Mouse (Mus musculus) stomach, embryonic 15.5 days (tissue): ENCODE measurements at regions not wholly inside any gene's neighbourhood (a gene's known extent, or its start where the extent isn't known, plus 50 kb on each side); places are given as distances from the start of the nearest gene placed in this dataset.

Source experiments
- ATAC-seq: fragments of 200-750 bp; cut with Nextera tagmentation; 2 replicates; pipeline ENCODE4 v1.8.0; 2017; ENCODE audit warnings: low read depth, moderate number of reproducible peaks, moderate TSS enrichment; ENCODE audit not compliant: insufficient read depth, low FRiP score
- H3K27ac ChIP-seq: fragments of 300-500 bp; sonication (generic); 2 replicates; pipeline ENCODE4 v1.5.1; 2015; ENCODE audit warnings: mild to moderate bottlenecking, inconsistent platforms
- H3K27me3 ChIP-seq: fragments of 300-500 bp; sonication (generic); replicated peaks from 2 replicates; pipeline ENCODE4 v1.6.1; 2015; ENCODE audit warnings: inconsistent platforms
- H3K36me3 ChIP-seq: fragments of 300-500 bp; sonication (generic); 2 replicates; pipeline ENCODE4 v1.6.1; 2015; ENCODE audit warnings: inconsistent platforms
- H3K4me1 ChIP-seq: fragments of 300-500 bp; sonication (generic); 2 replicates; pipeline ENCODE4 v1.6.1; 2015; ENCODE audit warnings: inconsistent platforms
- H3K4me2 ChIP-seq: fragments of 300-500 bp; sonication (generic); 2 replicates; pipeline ENCODE4 v1.6.1; 2015; ENCODE audit warnings: mild to moderate bottlenecking, inconsistent platforms
- H3K4me3 ChIP-seq: fragments of 300-500 bp; sonication (generic); replicated peaks from 2 replicates; pipeline ENCODE4 v1.5.1; 2015; ENCODE audit warnings: inconsistent platforms
- H3K9ac ChIP-seq: fragments of 300-500 bp; sonication (generic); 2 replicates; pipeline ENCODE4 v1.6.1; 2015; ENCODE audit warnings: inconsistent platforms
- H3K9me3 ChIP-seq: fragments of 300-500 bp; sonication (generic); 2 replicates; pipeline ENCODE4 v1.6.1; 2016; ENCODE audit warnings: inconsistent platforms
- WGBS: fragments of 180-500 bp; shearing (Covaris S2); methylation state at CpG from one replicate; pipeline ENCODE4 v1.1.7; 2015; 5-methylcytosine and 5-hydroxymethylcytosine counted together

- WGBS: 68% methylated on average over 11 of the region's 11 CpGs
- Histone ChIP-seq H3K9me3 (no peaks in the 10 kb centered on the region), H3K27ac (0 out of 2 replicates have a peak overlapping the region, but pooled peaks have one; percentile 2), H3K4me2 (no peak overlapping the region), H3K36me3 (no peaks in the 10 kb centered on the region), H3K4me3 (no peak overlapping the region), H3K9ac (no peak overlapping the region), H3K4me1 (0 out of 2 replicates have a peak, but pooled peaks cover 3% of the 10 kb centered on the region), H3K27me3 (no peaks in the 10 kb centered on the region)
- no peak for ATAC-seq
Measured at GRCm38 (mm10) chr15:36914239-36915100, 93.1 kb downstream of the Zfp706 start.

DNA sequence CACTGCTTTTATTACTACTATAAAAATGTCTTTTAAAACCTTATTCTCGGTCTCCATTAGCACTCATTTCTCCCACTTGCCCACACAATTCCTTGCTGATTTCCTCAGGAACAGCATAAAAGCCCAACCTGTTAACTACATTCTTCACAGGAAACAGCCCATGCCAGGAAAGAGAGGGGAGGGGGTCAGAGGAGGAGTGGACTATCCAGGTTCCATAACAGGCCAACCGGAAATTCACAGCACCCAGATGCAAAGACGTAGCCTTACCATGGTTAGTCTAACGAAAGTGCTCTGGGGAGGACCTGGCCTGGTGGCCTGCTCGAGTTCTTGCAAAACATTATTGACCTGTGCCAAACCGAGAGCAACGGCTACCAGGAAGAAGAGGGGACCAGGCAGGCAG, 94.3 kb downstream of the Zfp706 start:
- no peak overlapping the region for H3K27ac ChIP-seq

DNA sequence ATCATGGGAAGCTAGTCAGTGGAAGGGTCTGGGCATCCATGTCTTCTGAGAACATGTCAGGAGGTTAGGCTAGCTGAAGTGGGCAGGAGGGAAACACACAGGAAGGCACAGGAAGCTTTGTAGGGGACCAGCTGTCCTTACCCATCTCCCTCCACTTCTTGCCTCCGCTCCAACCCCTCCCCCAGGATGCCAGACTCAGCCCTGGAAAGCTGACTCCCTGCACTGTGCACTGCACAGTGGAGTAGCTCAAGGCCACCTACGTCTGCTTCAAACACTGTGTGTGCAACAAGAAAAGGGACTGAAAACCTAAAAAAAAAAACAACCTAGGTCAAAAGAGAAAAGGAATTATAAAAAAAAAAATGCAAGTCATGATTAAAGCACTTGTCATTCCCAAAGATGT, 97.3 kb downstream of the Zfp706 start:
- Histone ChIP-seq H3K27me3 (no peaks in the 10 kb centered on the region), H3K27ac (no peak overlapping the region), H3K4me1 (0 out of 2 replicates have a peak, but pooled peaks cover 3% of the 10 kb centered on the region), H3K36me3 (no peaks in the 10 kb centered on the region), H3K9me3 (no peaks in the 10 kb centered on the region), H3K4me2 (no peak overlapping the region), H3K4me3 (no peak overlapping the region), H3K9ac (no peak overlapping the region)
- 69% methylated on average over 2 of the region's 2 CpGs for WGBS
- ATAC-seq: no peak

More for the DNA sequence above, 94.3 kb downstream of the Zfp706 start:
- WGBS: 83% methylated on average over 7 of the region's 7 CpGs
- H3K9me3 ChIP-seq: no peaks in the 10 kb centered on the region
- H3K36me3 ChIP-seq: no peaks in the 10 kb centered on the region
- H3K4me1 ChIP-seq: 0 out of 2 replicates have a peak, but pooled peaks cover 3% of the 10 kb centered on the region
- ATAC-seq: no peak
- no peaks in the 10 kb centered on the region for H3K27me3 ChIP-seq
- no peak overlapping the region for H3K9ac ChIP-seq
- H3K4me3 ChIP-seq: no peak overlapping the region
- no peak overlapping the region for H3K4me2 ChIP-seq

- Histone ChIP-seq H3K4me2 (no peak overlapping the region), H3K9ac (no peak overlapping the region), H3K9me3 (no peaks in the 10 kb centered on the region), H3K36me3 (no peaks in the 10 kb centered on the region), H3K27me3 (no peaks in the 10 kb centered on the region), H3K27ac (no peak overlapping the region), H3K4me1 (0 out of 2 replicates have a peak, but pooled peaks cover 3% of the 10 kb centered on the region), H3K4me3 (no peak overlapping the region)
- ATAC-seq: no peak
- WGBS: 56% methylated on average over 3 of the region's 3 CpGs
Measured at GRCm38 (mm10) chr15:36909494-36909893, 98.1 kb downstream of the Zfp706 start.

- no peak overlapping the region for H3K9ac ChIP-seq
- no peaks in the 10 kb centered on the region for H3K9me3 ChIP-seq
- H3K4me3 ChIP-seq: no peak overlapping the region
- no peak overlapping the region for H3K4me2 ChIP-seq
- H3K27ac ChIP-seq: no peak overlapping the region
- 73% methylated on average over 5 of the region's 5 CpGs for WGBS
- peaks cover 18% of the 10 kb centered on the region for H3K4me1 ChIP-seq
- no peaks in the 10 kb centered on the region for H3K36me3 ChIP-seq
- H3K27me3 ChIP-seq: no peaks in the 10 kb centered on the region
- ATAC-seq: no peak
Measured at GRCm38 (mm10) chr15:36906789-36907188, 100.8 kb downstream of the Zfp706 start.

- 42% methylated on average over 3 of the region's 3 CpGs for WGBS
Measured at GRCm38 (mm10) chr15:36906052-36906451, 101.5 kb downstream of the Zfp706 start.

DNA sequence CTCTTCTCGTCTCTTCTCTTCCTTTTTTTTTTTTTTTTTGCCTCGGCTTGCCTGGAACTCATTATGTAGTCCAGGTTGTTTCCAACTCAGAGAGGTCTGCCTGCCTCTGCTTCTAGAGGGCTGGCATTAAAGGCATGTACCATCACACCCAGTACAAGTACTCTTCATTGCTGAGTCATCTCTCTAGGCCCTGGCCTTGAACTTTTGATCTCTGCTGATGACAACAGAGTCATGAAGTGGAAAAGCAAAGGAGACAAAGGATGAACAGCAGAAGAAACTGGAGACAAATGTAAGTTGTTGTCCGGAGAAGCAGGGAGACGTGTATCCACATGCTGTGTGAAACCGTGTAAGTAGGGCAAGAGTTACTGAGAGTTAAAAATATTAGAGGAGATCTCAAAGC, 103.7 kb downstream of the Zfp706 start:
- H3K4me2 ChIP-seq: no peak overlapping the region
- no peak for ATAC-seq
- H3K36me3 ChIP-seq: no peaks in the 10 kb centered on the region
- no peak overlapping the region for H3K4me3 ChIP-seq
- H3K9me3 ChIP-seq: no peaks in the 10 kb centered on the region
- H3K9ac ChIP-seq: no peak overlapping the region
- 72% methylated on average over 5 of the region's 5 CpGs for WGBS
- no peaks in the 10 kb centered on the region for H3K27me3 ChIP-seq
- peaks cover 33% of the 10 kb centered on the region for H3K4me1 ChIP-seq
- no peak overlapping the region for H3K27ac ChIP-seq

More at GRCm38 (mm10) chr15:36906052-36906451, 101.5 kb downstream of the Zfp706 start:
- Histone ChIP-seq H3K4me1 (peaks cover 26% of the 10 kb centered on the region), H3K27me3 (no peaks in the 10 kb centered on the region), H3K9me3 (no peaks in the 10 kb centered on the region), H3K9ac (no peak overlapping the region), H3K4me3 (no peak overlapping the region), H3K27ac (no peak overlapping the region), H3K4me2 (no peak overlapping the region), H3K36me3 (no peaks in the 10 kb centered on the region)
- no peak for ATAC-seq

GRCm38 (mm10) chr15:36903309-36903708, 104.3 kb downstream of the Zfp706 start:
- no peak overlapping the region for H3K4me3 ChIP-seq
- H3K4me2 ChIP-seq: no peak overlapping the region
- WGBS: 28% methylated on average over 4 of the region's 4 CpGs
- peak overlapping the region; percentile 16; the same call in 1 of the 2 replicates for H3K27ac ChIP-seq
- no peak overlapping the region for H3K9ac ChIP-seq
- no peaks in the 10 kb centered on the region for H3K27me3 ChIP-seq
- no peaks in the 10 kb centered on the region for H3K36me3 ChIP-seq
- H3K4me1 ChIP-seq: peaks cover 33% of the 10 kb centered on the region
- no peaks in the 10 kb centered on the region for H3K9me3 ChIP-seq
- ATAC-seq: no peak

GRCm38 (mm10) chr15:36901830-36902285, 105.7 kb downstream of the Zfp706 start:
- H3K9me3 ChIP-seq: no peaks in the 10 kb centered on the region
- H3K36me3 ChIP-seq: no peaks in the 10 kb centered on the region
- 5% methylated on average over 7 of the region's 7 CpGs for WGBS
- H3K4me3 ChIP-seq: no peak overlapping the region
- peak; percentile 58; the same call in 1 of the 2 replicates for ATAC-seq
- 0 out of 2 replicates have a peak overlapping the region, but pooled peaks have one; percentile 37 for H3K27ac ChIP-seq
- H3K9ac ChIP-seq: no peak overlapping the region
- peaks cover 33% of the 10 kb centered on the region for H3K4me1 ChIP-seq
- H3K4me2 ChIP-seq: peak overlapping the region; percentile 35; the same call in 1 of the 2 replicates
- H3K27me3 ChIP-seq: no peaks in the 10 kb centered on the region

- no peaks in the 10 kb centered on the region for H3K9me3 ChIP-seq
- H3K27me3 ChIP-seq: no peaks in the 10 kb centered on the region
- H3K4me3 ChIP-seq: no peak overlapping the region
- peaks cover 33% of the 10 kb centered on the region for H3K4me1 ChIP-seq
- H3K9ac ChIP-seq: no peak overlapping the region
- H3K36me3 ChIP-seq: no peaks in the 10 kb centered on the region
- WGBS: 57% methylated on average over 5 of the region's 5 CpGs
- no peak for ATAC-seq
- H3K27ac ChIP-seq: peak overlapping the region; percentile 37; the same call in 1 of the 2 replicates
- 0 out of 2 replicates have a peak overlapping the region, but pooled peaks have one; percentile 35 for H3K4me2 ChIP-seq
Measured at GRCm38 (mm10) chr15:36901350-36901749, 106.2 kb downstream of the Zfp706 start.

DNA sequence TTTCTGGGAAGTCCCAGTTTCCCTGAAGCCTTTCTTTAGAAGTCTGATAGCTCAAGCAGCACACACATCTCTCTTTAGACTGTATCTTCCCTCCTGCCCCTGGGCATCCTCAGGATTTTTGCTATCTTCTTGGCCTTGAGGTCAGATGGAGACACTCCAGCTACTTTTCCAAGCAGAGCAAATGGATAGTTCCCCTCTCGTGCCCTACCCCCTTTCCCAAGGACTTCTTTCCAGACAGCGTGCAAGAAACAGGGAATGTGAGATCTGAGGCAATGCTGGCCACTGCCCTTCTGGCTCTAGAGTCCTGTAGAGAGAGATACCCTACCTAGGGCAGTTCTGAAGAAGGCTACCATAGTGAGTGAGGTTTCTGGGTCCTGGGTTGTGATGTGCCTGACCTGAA, 106.6 kb downstream of the Zfp706 start:
- no peak overlapping the region for H3K4me3 ChIP-seq
- no peak for ATAC-seq
- no peaks in the 10 kb centered on the region for H3K36me3 ChIP-seq
- H3K4me1 ChIP-seq: peaks cover 33% of the 10 kb centered on the region
- 34% methylated on average over 2 of the region's 2 CpGs for WGBS
- H3K27me3 ChIP-seq: no peaks in the 10 kb centered on the region
- peak overlapping the region; percentile 37 for H3K27ac ChIP-seq
- H3K9me3 ChIP-seq: no peaks in the 10 kb centered on the region
- no peak overlapping the region for H3K4me2 ChIP-seq
- H3K9ac ChIP-seq: no peak overlapping the region

DNA sequence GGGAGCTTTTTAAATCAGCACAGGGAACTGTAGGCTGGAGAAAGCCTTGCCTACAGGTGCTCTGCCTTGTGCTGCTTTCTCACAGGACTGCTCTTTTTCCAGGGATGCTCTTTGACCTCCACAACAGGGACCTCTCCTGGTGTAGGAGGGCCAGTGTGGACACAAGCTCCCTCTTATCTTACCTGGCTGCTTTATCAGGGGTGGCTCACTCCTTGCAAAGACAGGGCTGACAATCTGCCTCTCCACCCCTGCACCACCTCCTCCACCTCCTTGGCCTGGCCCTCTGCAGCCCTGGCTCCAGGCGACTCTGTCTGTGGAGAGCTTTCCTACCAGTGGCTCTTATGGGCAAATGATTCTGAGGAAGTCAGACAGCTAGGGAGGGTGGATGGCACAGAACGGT, 107.7 kb downstream of the Zfp706 start:
- Histone ChIP-seq H3K4me1 (peaks cover 33% of the 10 kb centered on the region), H3K27ac (peak overlapping the region; percentile 66), H3K9me3 (no peaks in the 10 kb centered on the region), H3K9ac (no peak overlapping the region), H3K4me3 (no peak overlapping the region), H3K27me3 (no peaks in the 10 kb centered on the region), H3K36me3 (no peaks in the 10 kb centered on the region), H3K4me2 (no peak overlapping the region)
- WGBS: 47% methylated on average over 2 of the region's 2 CpGs
- peak; percentile 69 for ATAC-seq
